Mouse (Mus musculus): ENCODE measurements around the gene Smoc1. TPM values are rescaled to one million over a fixed set of nuclear protein-coding genes. Genes with fewer than 3 reads are reported as not detected.

Gene Smoc1
- polyA plus RNA-seq, 1 experiment from 2014 or later, result 7.9 TPM

- no peaks in the 10 kb centered on the region for H3K27me3 ChIP-seq (ENCODE audit: control insufficient read depth, insufficient read depth, low read length)
- H3K9ac ChIP-seq (ENCODE audit: low read length), result no peak overlapping the region
- no peak overlapping the region for H3K4me2 ChIP-seq (ENCODE audit: low read depth, low read length)
- ATAC-seq (ENCODE audit: insufficient read depth, low FRiP score), result no peak
- no peaks in the 10 kb centered on the region for H3K36me3 ChIP-seq (ENCODE audit: control insufficient read depth, insufficient read depth, low read length)
- H3K27ac ChIP-seq (ENCODE audit: low read length), result no peak overlapping the region
- peak overlapping the region; percentile 10; the same call in 1 of the 2 replicates for H3K4me3 ChIP-seq (replicated peaks; ENCODE audit: low read length)
- H3K4me1 ChIP-seq (ENCODE audit: control insufficient read depth, insufficient read depth, low read length), result no peaks in the 10 kb centered on the region
- H3K9me3 ChIP-seq (replicated peaks; ENCODE audit: control insufficient read depth, low read length), result no peaks in the 10 kb centered on the region
- 78% methylated on average over 20 of the region's 20 CpGs for WGBS
Measured at GRCm38 (mm10) chr12:81018516-81019279, 7.9 kb upstream of the Smoc1 start.

GRCm38 (mm10) chr12:81019280-81019935 lies 7.2 kb upstream of the Smoc1 start:
- no peak for ATAC-seq (ENCODE audit: insufficient read depth, low FRiP score)
- Histone ChIP-seq H3K36me3 (ENCODE audit: control insufficient read depth, insufficient read depth, low read length) (no peaks in the 10 kb centered on the region), H3K9me3 (replicated peaks; ENCODE audit: control insufficient read depth, low read length) (no peaks in the 10 kb centered on the region), H3K27me3 (ENCODE audit: control insufficient read depth, insufficient read depth, low read length) (no peaks in the 10 kb centered on the region), H3K9ac (ENCODE audit: low read length) (no peak overlapping the region), H3K4me1 (ENCODE audit: control insufficient read depth, insufficient read depth, low read length) (no peaks in the 10 kb centered on the region), H3K4me3 (replicated peaks; ENCODE audit: low read length) (no peak overlapping the region), H3K4me2 (ENCODE audit: low read depth, low read length) (no peak overlapping the region), H3K27ac (ENCODE audit: low read length) (no peak overlapping the region)
- WGBS, result 82% methylated on average over 7 of the region's 7 CpGs

GRCm38 (mm10) chr12:81024407-81024806 lies 2.2 kb upstream of the Smoc1 start:
- Histone ChIP-seq H3K4me1 (ENCODE audit: control insufficient read depth, insufficient read depth, low read length) (peaks cover 11% of the 10 kb centered on the region; the same call in 1 of the 2 replicates), H3K9ac (ENCODE audit: low read length) (no peak overlapping the region), H3K36me3 (ENCODE audit: control insufficient read depth, insufficient read depth, low read length) (no peaks in the 10 kb centered on the region), H3K27me3 (ENCODE audit: control insufficient read depth, insufficient read depth, low read length) (peaks cover 8% of the 10 kb centered on the region), H3K27ac (ENCODE audit: low read length) (no peak overlapping the region), H3K9me3 (replicated peaks; ENCODE audit: control insufficient read depth, low read length) (no peaks in the 10 kb centered on the region), H3K4me3 (replicated peaks; ENCODE audit: low read length) (no peak overlapping the region), H3K4me2 (ENCODE audit: low read depth, low read length) (no peak overlapping the region)
- ATAC-seq (ENCODE audit: insufficient read depth, low FRiP score), result no peak
- WGBS, result 89% methylated on average over 7 of the region's 7 CpGs

- Histone ChIP-seq H3K4me1 (ENCODE audit: control insufficient read depth, insufficient read depth, low read length) (peaks cover 11% of the 10 kb centered on the region; the same call in 1 of the 2 replicates), H3K27ac (ENCODE audit: low read length) (no peak overlapping the region), H3K27me3 (ENCODE audit: control insufficient read depth, insufficient read depth, low read length) (peaks cover 11% of the 10 kb centered on the region), H3K9me3 (replicated peaks; ENCODE audit: control insufficient read depth, low read length) (no peaks in the 10 kb centered on the region), H3K4me3 (replicated peaks; ENCODE audit: low read length) (no peak overlapping the region), H3K4me2 (ENCODE audit: low read depth, low read length) (no peak overlapping the region), H3K36me3 (ENCODE audit: control insufficient read depth, insufficient read depth, low read length) (no peaks in the 10 kb centered on the region), H3K9ac (ENCODE audit: low read length) (no peak overlapping the region)
- ATAC-seq (ENCODE audit: insufficient read depth, low FRiP score), result no peak
- WGBS, result 59% methylated on average over 2 of the region's 2 CpGs
Measured at GRCm38 (mm10) chr12:81024993-81025392, 1.6 kb upstream of the Smoc1 start.

GRCm38 (mm10) chr12:81026995-81027942 lies 661 bp downstream of the Smoc1 start:
- Histone ChIP-seq H3K36me3 (ENCODE audit: control insufficient read depth, insufficient read depth, low read length) (no peaks in the 10 kb centered on the region), H3K4me1 (ENCODE audit: control insufficient read depth, insufficient read depth, low read length) (peaks cover 11% of the 10 kb centered on the region; the same call in 1 of the 2 replicates), H3K27ac (ENCODE audit: low read length) (no peak overlapping the region; the same call in 1 of the 2 replicates), H3K27me3 (ENCODE audit: control insufficient read depth, insufficient read depth, low read length) (peaks cover 12% of the 10 kb centered on the region), H3K9me3 (replicated peaks; ENCODE audit: control insufficient read depth, low read length) (no peaks in the 10 kb centered on the region), H3K4me2 (ENCODE audit: low read depth, low read length) (peak overlapping the region; percentile 82), H3K4me3 (replicated peaks; ENCODE audit: low read length) (peak overlapping the region; percentile 57), H3K9ac (ENCODE audit: low read length) (peak overlapping the region; percentile 71)
- ATAC-seq (ENCODE audit: insufficient read depth, low FRiP score), result peak; percentile 19; the same call in 1 of the 2 replicates
- WGBS, result 4% methylated on average over 45 of the region's 45 CpGs

- 26% methylated on average over 16 of the region's 16 CpGs for WGBS
- no peak overlapping the region for H3K27ac ChIP-seq (ENCODE audit: low read length)
- peaks cover 11% of the 10 kb centered on the region; the same call in 1 of the 2 replicates for H3K4me1 ChIP-seq (ENCODE audit: control insufficient read depth, insufficient read depth, low read length)
- no peaks in the 10 kb centered on the region for H3K36me3 ChIP-seq (ENCODE audit: control insufficient read depth, insufficient read depth, low read length)
- peak overlapping the region; percentile 3; the same call in 1 of the 2 replicates for H3K4me2 ChIP-seq (ENCODE audit: low read depth, low read length)
- ATAC-seq (ENCODE audit: insufficient read depth, low FRiP score), result no peak
- H3K4me3 ChIP-seq (replicated peaks; ENCODE audit: low read length), result no peak overlapping the region
- peaks cover 12% of the 10 kb centered on the region for H3K27me3 ChIP-seq (ENCODE audit: control insufficient read depth, insufficient read depth, low read length)
- H3K9me3 ChIP-seq (replicated peaks; ENCODE audit: control insufficient read depth, low read length), result no peaks in the 10 kb centered on the region
- H3K9ac ChIP-seq (ENCODE audit: low read length), result no peak overlapping the region
Measured at GRCm38 (mm10) chr12:81028291-81028920, 1.8 kb downstream of the Smoc1 start.

GRCm38 (mm10) chr12:81029731-81030130 lies 3.1 kb downstream of the Smoc1 start:
- 47% methylated on average over 4 of the region's 4 CpGs for WGBS
- Histone ChIP-seq H3K27me3 (ENCODE audit: control insufficient read depth, insufficient read depth, low read length) (peaks cover 12% of the 10 kb centered on the region), H3K9me3 (replicated peaks; ENCODE audit: control insufficient read depth, low read length) (no peaks in the 10 kb centered on the region)

GRCm38 (mm10) chr12:81031579-81031978 lies 5.0 kb downstream of the Smoc1 start:
- H3K4me1 ChIP-seq (ENCODE audit: control insufficient read depth, insufficient read depth, low read length), result 0 out of 2 replicates have a peak, but pooled peaks cover 6% of the 10 kb centered on the region
- no peak for ATAC-seq (ENCODE audit: insufficient read depth, low FRiP score)
- H3K27ac ChIP-seq (ENCODE audit: low read length), result no peak overlapping the region
- H3K4me2 ChIP-seq (ENCODE audit: low read depth, low read length), result no peak overlapping the region
- H3K27me3 ChIP-seq (ENCODE audit: control insufficient read depth, insufficient read depth, low read length), result peaks cover 11% of the 10 kb centered on the region
- no peaks in the 10 kb centered on the region for H3K9me3 ChIP-seq (replicated peaks; ENCODE audit: control insufficient read depth, low read length)
- 80% methylated on average over 7 of the region's 7 CpGs for WGBS
- H3K4me3 ChIP-seq (replicated peaks; ENCODE audit: low read length), result no peak overlapping the region
- H3K36me3 ChIP-seq (ENCODE audit: control insufficient read depth, insufficient read depth, low read length), result no peaks in the 10 kb centered on the region
- H3K9ac ChIP-seq (ENCODE audit: low read length), result no peak overlapping the region

More at GRCm38 (mm10) chr12:81029731-81030130, 3.1 kb downstream of the Smoc1 start:
- no peak overlapping the region for H3K4me2 ChIP-seq (ENCODE audit: low read depth, low read length)
- H3K4me3 ChIP-seq (replicated peaks; ENCODE audit: low read length), result no peak overlapping the region
- peaks cover 11% of the 10 kb centered on the region; the same call in 1 of the 2 replicates for H3K4me1 ChIP-seq (ENCODE audit: control insufficient read depth, insufficient read depth, low read length)
- no peak overlapping the region for H3K27ac ChIP-seq (ENCODE audit: low read length)
- ATAC-seq (ENCODE audit: insufficient read depth, low FRiP score), result no peak
- H3K36me3 ChIP-seq (ENCODE audit: control insufficient read depth, insufficient read depth, low read length), result no peaks in the 10 kb centered on the region
- no peak overlapping the region for H3K9ac ChIP-seq (ENCODE audit: low read length)
